Mouse (Mus musculus) olfactory bulb, adult 2 months (tissue): ENCODE data around the gene Ankrd53. TPM values are rescaled to one million over a fixed set of nuclear protein-coding genes. Genes with fewer than 3 reads are reported as not detected.

Experiments
- H3K27ac ChIP-seq: fragments of 200-500 bp; 2 replicates; pipeline ENCODE4 v1.5.1; 2012; ENCODE audit warnings: low read depth, low read length; ENCODE audit not compliant: insufficient read depth
- H3K4me1 ChIP-seq: fragments of 200-500 bp; 2 replicates; pipeline ENCODE4 v1.6.1; 2012; ENCODE audit warnings: low read length; ENCODE audit not compliant: control insufficient read depth, insufficient read depth
- H3K4me3 ChIP-seq: fragments of 200-500 bp; 2 replicates; pipeline ENCODE4 v1.5.1; 2012; ENCODE audit warnings: mild to moderate bottlenecking, low read depth, low read length, moderate library complexity; ENCODE audit not compliant: insufficient read depth
- CTCF ChIP-seq: fragments of 200-500 bp; IDR thresholded peaks from 2 replicates; pipeline ENCODE4 v1.5.1; 2012; ENCODE audit warnings: low read depth, mild to moderate bottlenecking, low read length, moderate library complexity; ENCODE audit not compliant: insufficient read depth
- POLR2A ChIP-seq: fragments of 200-500 bp; IDR thresholded peaks from 2 replicates; pipeline ENCODE4 v1.6.1; 2012; ENCODE audit warnings: mild to moderate bottlenecking, low read depth, low read length, moderate library complexity; ENCODE audit not compliant: insufficient read depth
- WGBS: fragments of 180-500 bp; shearing (Covaris S2); methylation state at CpG from one replicate; pipeline ENCODE4 v1.1.7; 2018; 5-methylcytosine and 5-hydroxymethylcytosine counted together
- polyA plus RNA-seq: library from polyadenylated mRNA; stranded (reverse); fragments of >200 nt; gene quantifications from 2 replicates; pipeline ENCODE4 v1.2.4, GENCODE M21; 2012; ENCODE audit warnings: low replicate concordance; ENCODE audit not compliant: missing spikeins, insufficient read depth, insufficient read length

Ankrd53 gene
- polyA plus RNA-seq, 1 experiment: not detected

- 74% methylated on average over 3 of the region's 3 CpGs for WGBS
- H3K4me1 ChIP-seq: no peaks in the 10 kb centered on the region
- TF ChIP-seq CTCF (no peak), POLR2A (no peak)
- H3K27ac ChIP-seq: no peak overlapping the region
- H3K4me3 ChIP-seq: no peak overlapping the region
Observed at GRCm38 (mm10) chr6:83749286-83749685, 13.2 kb upstream of the Ankrd53 start.

GRCm38 (mm10) chr6:83750171-83750684, 12.2 kb upstream of the Ankrd53 start:
- no peak overlapping the region for H3K27ac ChIP-seq
- H3K4me1 ChIP-seq: no peaks in the 10 kb centered on the region
- TF ChIP-seq CTCF (peak; percentile 41; the same call in 1 of the 2 replicates), POLR2A (no peak)
- no peak overlapping the region for H3K4me3 ChIP-seq
- WGBS: 13% methylated on average over 11 of the region's 11 CpGs

DNA sequence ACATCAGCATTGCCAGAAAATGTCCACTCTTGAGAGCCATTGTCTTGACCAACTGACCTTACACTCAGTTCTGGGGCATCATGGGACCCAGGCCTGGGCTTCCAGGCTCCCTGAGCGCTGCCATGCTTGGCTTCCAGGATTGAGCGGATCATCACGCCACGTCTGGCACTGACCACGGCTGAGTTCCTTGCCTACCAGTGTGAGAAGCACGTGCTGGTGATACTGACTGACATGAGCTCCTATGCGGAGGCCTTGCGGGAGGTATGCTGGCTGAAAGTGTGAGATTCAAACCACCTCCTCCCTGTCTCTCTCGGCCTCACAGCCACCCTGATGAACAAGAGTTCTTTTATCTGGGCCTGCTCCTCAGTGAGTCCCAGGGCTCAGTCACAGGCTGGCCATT, 6.4 kb upstream of the Ankrd53 start:
- Histone ChIP-seq H3K4me3 (no peak overlapping the region), H3K4me1 (0 out of 2 replicates have a peak, but pooled peaks cover 5% of the 10 kb centered on the region), H3K27ac (no peak overlapping the region)
- TF ChIP-seq POLR2A (no peak), CTCF (no peak)
- WGBS: 84% methylated on average over 9 of the region's 9 CpGs

GRCm38 (mm10) chr6:83762880-83763431, 512 bp downstream of the Ankrd53 start:
- H3K4me1 ChIP-seq: peaks cover 10% of the 10 kb centered on the region; the same call in 1 of the 2 replicates
- no peak overlapping the region for H3K27ac ChIP-seq
- no peak overlapping the region for H3K4me3 ChIP-seq
- 30% methylated on average over 35 of the region's 35 CpGs for WGBS
- TF ChIP-seq POLR2A (no peak), CTCF (no peak)

DNA sequence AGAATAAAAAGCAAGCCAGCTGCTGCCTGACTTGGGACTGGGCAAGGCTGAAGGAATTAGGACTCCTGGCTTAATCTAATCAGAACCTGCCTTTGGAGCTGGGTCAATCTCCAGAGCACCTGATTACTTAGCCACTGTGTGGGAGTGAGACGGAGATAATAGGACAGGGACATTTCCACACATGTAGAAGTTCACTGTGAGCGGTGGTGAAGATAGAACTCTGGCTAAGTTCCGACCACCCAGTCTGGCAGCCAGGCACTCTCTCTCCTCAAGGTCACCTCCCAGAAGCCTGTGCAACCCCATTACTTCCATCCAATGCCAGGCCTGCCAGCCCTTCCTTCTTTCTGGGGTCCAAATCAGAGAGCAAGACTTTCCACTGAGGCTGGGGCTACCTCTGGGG, 4.5 kb downstream of the Ankrd53 start:
- H3K27ac ChIP-seq: no peak overlapping the region
- 95% methylated on average over 3 of the region's 3 CpGs for WGBS
- TF ChIP-seq CTCF (no peak), POLR2A (no peak)
- H3K4me3 ChIP-seq: no peak overlapping the region
- peaks cover 6% of the 10 kb centered on the region; the same call in 1 of the 2 replicates for H3K4me1 ChIP-seq

DNA sequence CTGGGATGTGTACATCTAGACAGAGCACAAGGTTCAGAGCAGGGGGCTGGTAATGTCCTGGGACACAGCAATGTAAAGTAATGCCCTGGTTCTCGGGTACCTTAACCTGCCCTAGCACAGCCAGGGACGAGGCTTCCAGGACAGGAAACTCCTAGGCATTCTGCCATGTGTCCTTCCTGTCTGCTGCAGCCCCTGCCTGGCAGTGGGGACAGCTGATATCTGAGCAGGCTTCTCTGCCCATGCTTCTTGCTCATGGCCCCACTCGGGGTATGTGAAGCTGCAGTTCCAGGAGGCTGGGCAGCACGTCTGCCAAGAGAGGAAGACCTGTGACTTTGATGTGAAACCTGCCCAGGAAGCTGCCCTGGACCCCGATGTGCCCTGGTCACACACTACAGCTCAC, 6.0 kb downstream of the Ankrd53 start:
- TF ChIP-seq POLR2A (no peak), CTCF (no peak)
- Histone ChIP-seq H3K4me1 (peaks cover 4% of the 10 kb centered on the region), H3K4me3 (no peak overlapping the region), H3K27ac (no peak overlapping the region)
- WGBS: 85% methylated on average over 5 of the region's 5 CpGs

DNA sequence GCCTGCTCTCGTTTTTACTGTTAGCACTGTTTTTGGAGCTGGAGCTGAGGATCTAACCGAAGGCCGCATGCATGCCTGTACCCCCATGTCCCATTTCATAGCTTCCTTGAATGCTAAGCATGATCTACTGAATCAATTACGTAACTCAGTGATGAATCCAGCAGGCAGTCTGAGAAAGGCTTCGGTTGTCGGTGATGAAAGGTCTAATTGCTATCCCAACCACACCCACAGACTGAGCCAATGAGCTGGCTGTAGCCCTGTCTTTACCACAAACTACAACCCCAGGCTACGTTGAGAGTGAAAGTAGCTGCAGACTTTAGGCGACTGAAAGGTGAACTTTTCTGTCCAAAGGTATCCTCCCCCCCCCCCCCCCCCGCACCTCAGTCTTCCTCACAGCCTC, 11.7 kb downstream of the Ankrd53 start:
- no peak overlapping the region for H3K4me3 ChIP-seq
- no peak for TF ChIP-seq POLR2A
- TF ChIP-seq CTCF: no peak
- H3K27ac ChIP-seq: no peak overlapping the region
- WGBS: 43% methylated on average over 9 of the region's 9 CpGs
- peaks cover 18% of the 10 kb centered on the region for H3K4me1 ChIP-seq

- no peak overlapping the region for H3K27ac ChIP-seq
- peaks cover 18% of the 10 kb centered on the region for H3K4me1 ChIP-seq
- WGBS: 1% methylated on average over 14 of the region's 14 CpGs
Observed at GRCm38 (mm10) chr6:83774781-83775563, 12.5 kb downstream of the Ankrd53 start.

GRCm38 (mm10) chr6:83775638-83776293, 13.3 kb downstream of the Ankrd53 start, which contains the start of gene Tex261:
Gene Tex261, minus strand, starts transcription at chr6:83775813.
- peak within 1 kb of the TSS; percentile 79 for H3K27ac ChIP-seq
- under 1% methylated on average over 45 of the region's 45 CpGs for WGBS
- H3K4me1 ChIP-seq: peaks cover 18% of the 10 kb centered on the region
- H3K4me3 ChIP-seq: peak within 1 kb of the TSS; percentile 87
- TF ChIP-seq POLR2A (peak; percentile 88), CTCF (peak; percentile 62)

More at GRCm38 (mm10) chr6:83774781-83775563, 12.5 kb downstream of the Ankrd53 start:
- TF ChIP-seq CTCF (no peak), POLR2A (no peak)
- H3K4me3 ChIP-seq: peak overlapping the region; percentile 87
